Mouse (Mus musculus) midbrain, embryonic 11.5 days (tissue): ENCODE data around the gene Ikzf4. TPM values are rescaled to one million over a fixed set of nuclear protein-coding genes. Genes with fewer than 3 reads are reported as not detected.

Experiments used
- ATAC-seq: fragments of 200-750 bp; cut with Nextera tagmentation; 2 replicates; pipeline ENCODE4 v1.8.0; 2017; ENCODE audit warnings: moderate TSS enrichment, moderate library complexity; ENCODE audit not compliant: low FRiP score
- DNase-seq: peaks from one replicate; pipeline ENCODE4 v3.0.0; 2015; ENCODE audit warnings: low spot score; ENCODE audit errors: missing footprints
- H3K27ac ChIP-seq: fragments of 300-500 bp; sonication (generic); 2 replicates; pipeline ENCODE4 v1.5.1; 2014; ENCODE audit warnings: low read depth, low read length
- H3K27me3 ChIP-seq: fragments of 300-500 bp; sonication (generic); 2 replicates; pipeline ENCODE4 v1.6.1; 2014; ENCODE audit warnings: mild to moderate bottlenecking, low read length, moderate library complexity, mixed read lengths; ENCODE audit not compliant: control insufficient read depth, insufficient read depth
- H3K36me3 ChIP-seq: fragments of 300-500 bp; sonication (generic); 2 replicates; pipeline ENCODE4 v1.6.1; 2014; ENCODE audit warnings: mild to moderate bottlenecking, low read length, moderate library complexity, mixed read lengths; ENCODE audit not compliant: control insufficient read depth, insufficient read depth
- H3K4me1 ChIP-seq: fragments of 300-500 bp; sonication (generic); 2 replicates; pipeline ENCODE4 v1.6.1; 2014; ENCODE audit warnings: low read length; ENCODE audit not compliant: control insufficient read depth, insufficient read depth
- H3K4me2 ChIP-seq: fragments of 300-500 bp; sonication (generic); 2 replicates; pipeline ENCODE4 v1.6.1; 2014; ENCODE audit warnings: mild to moderate bottlenecking, moderate library complexity
- H3K4me3 ChIP-seq: fragments of 300-500 bp; sonication (generic); 2 replicates; pipeline ENCODE4 v1.5.1; 2014; ENCODE audit warnings: low read depth, low read length
- H3K9ac ChIP-seq: fragments of 300-500 bp; sonication (generic); 2 replicates; pipeline ENCODE4 v1.6.1; 2014; ENCODE audit warnings: low read length
- H3K9me3 ChIP-seq: fragments of 300-500 bp; sonication (generic); 2 replicates; pipeline ENCODE4 v1.6.1; 2016; ENCODE audit warnings: low read length; ENCODE audit not compliant: control insufficient read depth
- WGBS: fragments of 180-500 bp; shearing (Covaris S2); extraction: QIAGEN DNeasy Blood & Tissue Kit; methylation state at CpG from one replicate; pipeline ENCODE4 v1.1.7; 2014; 5-methylcytosine and 5-hydroxymethylcytosine counted together
- microRNA-seq: library from miRNA; unstranded; fragments of <30 nt; microRNA quantifications from one replicate; pipeline ENCODE4, GENCODE M21; 2017
- polyA plus RNA-seq: library from polyadenylated mRNA; unstranded; fragments of >200 nt; fragmentation: Nextera tagmentation; extraction: Ambion mirVana; gene quantifications from 2 replicates; pipeline ENCODE4 v1.2.1, GENCODE M21; 2014

Gene Ikzf4
- polyA plus RNA-seq, 1 experiment from 2014 or later: 4.2 TPM

DNA sequence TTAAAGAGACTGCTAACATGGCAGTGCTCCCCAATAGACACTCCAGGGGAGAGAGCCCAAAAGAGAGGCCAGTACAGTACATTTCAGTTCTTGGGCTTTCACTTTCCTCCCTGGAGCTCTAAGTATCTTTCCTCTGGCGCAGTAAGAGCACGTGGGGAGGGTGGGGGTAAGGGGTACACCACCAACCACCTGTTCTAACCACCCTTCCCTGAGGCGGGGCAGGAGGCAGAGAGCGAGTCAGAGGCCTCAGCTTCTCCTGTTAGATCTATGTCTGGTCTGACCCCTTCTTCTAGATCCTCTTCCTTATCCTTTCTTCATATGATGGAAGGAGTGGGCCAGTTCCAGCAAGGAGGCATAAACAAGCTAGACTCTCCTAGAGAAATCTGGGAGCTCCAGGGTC lies 58.7 kb downstream of the Ikzf4 start:
- Histone ChIP-seq H3K9ac (no peak overlapping the region), H3K4me2 (no peak overlapping the region), H3K9me3 (no peaks in the 10 kb centered on the region), H3K27ac (no peak overlapping the region), H3K36me3 (no peaks in the 10 kb centered on the region), H3K4me3 (no peak overlapping the region), H3K27me3 (peaks cover 32% of the 10 kb centered on the region), H3K4me1 (peaks cover 5% of the 10 kb centered on the region; the same call in 1 of the 2 replicates)
- 64% methylated on average over 4 of the region's 4 CpGs for WGBS
- DNase-seq (no peak), ATAC-seq (no peak)

GRCm38 (mm10) chr10:128586546-128586945 lies 59.2 kb downstream of the Ikzf4 start:
- Histone ChIP-seq H3K27me3 (peaks cover 32% of the 10 kb centered on the region), H3K36me3 (no peaks in the 10 kb centered on the region), H3K4me2 (no peak overlapping the region), H3K9me3 (no peaks in the 10 kb centered on the region), H3K27ac (no peak overlapping the region), H3K4me1 (peaks cover 5% of the 10 kb centered on the region; the same call in 1 of the 2 replicates), H3K4me3 (no peak overlapping the region), H3K9ac (no peak overlapping the region)
- ATAC-seq (no peak), DNase-seq (no peak)
- WGBS: 10% methylated on average over 1 of the region's 1 CpGs

GRCm38 (mm10) chr10:128584386-128584785 lies 61.4 kb downstream of the Ikzf4 start:
- Histone ChIP-seq H3K9ac (no peak overlapping the region), H3K4me2 (no peak overlapping the region), H3K27me3 (peaks cover 28% of the 10 kb centered on the region), H3K9me3 (no peaks in the 10 kb centered on the region), H3K27ac (no peak overlapping the region), H3K36me3 (no peaks in the 10 kb centered on the region), H3K4me1 (peaks cover 4% of the 10 kb centered on the region; the same call in 1 of the 2 replicates), H3K4me3 (no peak overlapping the region)
- WGBS: 12% methylated on average over 4 of the region's 4 CpGs
- ATAC-seq (no peak), DNase-seq (no peak)

DNA sequence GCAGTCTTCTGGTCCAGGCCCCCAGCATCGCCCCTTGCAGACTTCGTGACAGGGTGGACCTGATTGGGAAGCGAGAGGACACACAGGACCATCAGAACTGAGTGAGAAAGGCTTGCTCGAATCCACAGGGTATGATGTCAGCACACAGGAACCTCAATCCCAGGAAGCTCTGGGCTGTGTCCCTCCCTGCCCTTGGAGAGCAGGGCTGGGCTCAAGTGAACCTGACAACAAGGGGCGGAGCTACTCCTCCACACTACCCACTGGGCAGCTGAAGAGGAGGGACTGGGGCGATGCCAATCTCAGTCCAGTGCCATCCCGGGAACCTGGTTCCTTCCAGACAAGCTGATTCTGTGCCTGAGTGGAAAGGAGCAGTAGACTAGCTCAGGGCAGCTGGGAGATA lies 62.1 kb downstream of the Ikzf4 start:
- Histone ChIP-seq H3K9ac (no peak overlapping the region), H3K36me3 (no peaks in the 10 kb centered on the region), H3K4me3 (no peak overlapping the region), H3K4me2 (no peak overlapping the region), H3K27me3 (peaks cover 21% of the 10 kb centered on the region), H3K4me1 (no peaks in the 10 kb centered on the region), H3K9me3 (no peaks in the 10 kb centered on the region), H3K27ac (no peak overlapping the region)
- WGBS: 20% methylated on average over 7 of the region's 7 CpGs
- ATAC-seq (no peak), DNase-seq (no peak)

Small RNAs within 50 kb of the gene (microRNA-seq; reads per million reads assigned to microRNA genes)
- gene Mir6917: not detected

Other genes starting within 250 kb of the Ikzf4 start
- not detected in 2 replicates for gene Slc39a5, start 244.8 kb downstream of the Ikzf4 start, polyA plus RNA-seq
- gene Nabp2, start 234.5 kb downstream of the Ikzf4 start, polyA plus RNA-seq: 131 and 154 TPM in 2 replicates
- gene Rnf41, start 234.3 kb downstream of the Ikzf4 start, polyA plus RNA-seq: 43.1 and 43.8 TPM in 2 replicates
- 124 and 138 TPM in 2 replicates for gene Smarcc2, start 186.7 kb downstream of the Ikzf4 start, polyA plus RNA-seq
- gene Myl6, start 151.8 kb downstream of the Ikzf4 start, polyA plus RNA-seq: 683 and 746 TPM in 2 replicates
- gene Myl6b, start 147.3 kb downstream of the Ikzf4 start, polyA plus RNA-seq: 3.4 and 3.7 TPM in 2 replicates
- 15.6 and 18.1 TPM in 2 replicates for gene Esyt1, start 120.1 kb downstream of the Ikzf4 start, polyA plus RNA-seq
- gene Zc3h10, start 98.2 kb downstream of the Ikzf4 start, polyA plus RNA-seq: 16.0 and 19.0 TPM in 2 replicates
- gene Rpl41, start 96.7 kb downstream of the Ikzf4 start, polyA plus RNA-seq: 2,670 and 2,991 TPM in 2 replicates
- gene Pa2g4, start 80.0 kb downstream of the Ikzf4 start, polyA plus RNA-seq: 241 and 249 TPM in 2 replicates
- gene Erbb3, start 56.3 kb downstream of the Ikzf4 start, polyA plus RNA-seq: 0.49 and 0.77 TPM in 2 replicates
- gene Rps26, start 19.2 kb downstream of the Ikzf4 start, polyA plus RNA-seq: 588 and 638 TPM in 2 replicates
- 12.5 and 12.7 TPM in 2 replicates for gene Suox, start 28.1 kb upstream of the Ikzf4 start, polyA plus RNA-seq
- 80.1 and 82.6 TPM in 2 replicates for gene Rab5b, start 50.3 kb upstream of the Ikzf4 start, polyA plus RNA-seq
- gene Pmel, start 58.2 kb upstream of the Ikzf4 start, polyA plus RNA-seq: 2.2 and 3.1 TPM in 2 replicates
- 98.9 and 99.1 TPM in 2 replicates for gene Cdk2, start 59.0 kb upstream of the Ikzf4 start, polyA plus RNA-seq
- gene Dgka, start 98.9 kb upstream of the Ikzf4 start, polyA plus RNA-seq: 5.4 and 5.7 TPM in 2 replicates
- gene Pym1, start 101.9 kb upstream of the Ikzf4 start, polyA plus RNA-seq: 43.5 and 48.1 TPM in 2 replicates
- 0.26 and 0.33 TPM in 2 replicates for gene Mmp19, start 144.9 kb upstream of the Ikzf4 start, polyA plus RNA-seq
- gene Dnajc14, start 158.1 kb upstream of the Ikzf4 start, polyA plus RNA-seq: 36.3 and 40.3 TPM in 2 replicates
- gene Tmem198b, start 158.4 kb upstream of the Ikzf4 start, polyA plus RNA-seq: 17.4 and 18.6 TPM in 2 replicates
- gene Sarnp, start 171.3 kb upstream of the Ikzf4 start, polyA plus RNA-seq: 279 and 283 TPM in 2 replicates
- 64.4 and 70.6 TPM in 2 replicates for gene Ormdl2, start 175.7 kb upstream of the Ikzf4 start, polyA plus RNA-seq
- gene Gdf11, start 245.7 kb upstream of the Ikzf4 start, polyA plus RNA-seq: 10.0 and 10.2 TPM in 2 replicates